Mouse (Mus musculus) cerebellum, postnatal 36 days (tissue): ENCODE data around the gene Dtx1.

Experiments
- DNase-seq, 2 experiments: peaks; one replicate each; pipeline ENCODE4 v3.0.0; 2021 to 2022; ENCODE audit warnings: mixed read lengths in 2 of 2

The Dtx1 gene

GRCm38 (mm10) chr5:120635633-120636032 lies 76.1 kb downstream of the Dtx1 start:
- DNase-seq = no peak

GRCm38 (mm10) chr5:120634860-120635259 lies 76.9 kb downstream of the Dtx1 start:
- DNase-seq = no peak

GRCm38 (mm10) chr5:120634131-120634530 lies 77.6 kb downstream of the Dtx1 start, which contains the start of gene Cfap73:
Gene Cfap73, minus strand, starts transcription at chr5:120634235.
- DNase-seq = no peak

GRCm38 (mm10) chr5:120631892-120632291 lies 79.8 kb downstream of the Dtx1 start:
- DNase-seq = no peak

GRCm38 (mm10) chr5:120631128-120631527 lies 80.6 kb downstream of the Dtx1 start:
- DNase-seq = no peak
